Mouse (Mus musculus): ENCODE data around the gene Tmem63b.
"Not testable (repeated sequence)": the region's sequence is repeated elsewhere in the genome, so short reads cannot be mapped to it uniquely, and the experiment has no call there.

Gene Tmem63b

GRCm38 (mm10) chr17:45671821-45672220 is 14.9 kb downstream of the Tmem63b start:
- DNase-seq (ENCODE audit: low read depth) = no peak

- no peak for DNase-seq (ENCODE audit: low read depth)
These were observed 18.7 kb downstream of the Tmem63b start for GRCm38 (mm10) chr17:45667986-45668385.

GRCm38 (mm10) chr17:45667481-45667880 is 19.2 kb downstream of the Tmem63b start:
- no peak for DNase-seq (ENCODE audit: low read depth)

- no peak for DNase-seq (ENCODE audit: low read depth)
These were observed 20.6 kb downstream of the Tmem63b start for GRCm38 (mm10) chr17:45666091-45666490.

- no peak for DNase-seq (ENCODE audit: low read depth)
These were observed 22.1 kb downstream of the Tmem63b start for GRCm38 (mm10) chr17:45664608-45665007.

GRCm38 (mm10) chr17:45663106-45663919 is 23.4 kb downstream of the Tmem63b start:
- DNase-seq (ENCODE audit: low read depth) = no peak

- no peak for DNase-seq (ENCODE audit: low read depth)
These were observed 27.5 kb downstream of the Tmem63b start, which contains the start of gene Capn11 for GRCm38 (mm10) chr17:45659225-45659624. Gene Capn11, minus strand, starts transcription at chr17:45659325.

- no peak for DNase-seq (ENCODE audit: low read depth)
These were observed 30.9 kb downstream of the Tmem63b start for GRCm38 (mm10) chr17:45655820-45656219.

- no peak for DNase-seq (ENCODE audit: low read depth)
These were observed 33.5 kb downstream of the Tmem63b start for GRCm38 (mm10) chr17:45653233-45653632.

GRCm38 (mm10) chr17:45644185-45644584 is 42.5 kb downstream of the Tmem63b start:
- no peak for DNase-seq (ENCODE audit: low read depth)

- no peak for DNase-seq (ENCODE audit: low read depth)
These were observed 44.0 kb downstream of the Tmem63b start for GRCm38 (mm10) chr17:45642701-45643100.

- DNase-seq (ENCODE audit: low read depth) = no peak
These were observed 44.7 kb downstream of the Tmem63b start for GRCm38 (mm10) chr17:45641981-45642380.

GRCm38 (mm10) chr17:45638596-45639295 is 48.0 kb downstream of the Tmem63b start:
- DNase-seq (ENCODE audit: low read depth) = no peak

- no peak for DNase-seq (ENCODE audit: low read depth)
These were observed 52.7 kb downstream of the Tmem63b start for GRCm38 (mm10) chr17:45634033-45634432.

- no peak for DNase-seq (ENCODE audit: low read depth)
These were observed 54.8 kb downstream of the Tmem63b start for GRCm38 (mm10) chr17:45631940-45632339.

GRCm38 (mm10) chr17:45630992-45631391 is 55.7 kb downstream of the Tmem63b start:
- no peak for DNase-seq (ENCODE audit: low read depth)

- DNase-seq (ENCODE audit: low read depth) = no peak
These were observed 56.6 kb downstream of the Tmem63b start for GRCm38 (mm10) chr17:45629861-45630694.

GRCm38 (mm10) chr17:45628885-45629855 is 57.5 kb downstream of the Tmem63b start:
- DNase-seq (ENCODE audit: low read depth) = no peak

- DNase-seq (ENCODE audit: low read depth) = no peak
These were observed 58.5 kb downstream of the Tmem63b start for GRCm38 (mm10) chr17:45628160-45628559.

- peak; percentile 68 for DNase-seq (ENCODE audit: low read depth)
These were observed 60.0 kb downstream of the Tmem63b start for GRCm38 (mm10) chr17:45626577-45627134.

GRCm38 (mm10) chr17:45623425-45623824 is 63.3 kb downstream of the Tmem63b start:
- not testable (repeated sequence) for DNase-seq (ENCODE audit: low read depth)

Data from fibroblast of lung, adult 2 months (primary cell).